Mouse (Mus musculus): ENCODE measurements around the gene Evx1. TPM values are rescaled to one million over a fixed set of nuclear protein-coding genes. Genes with fewer than 3 reads are reported as not detected.

Gene Evx1
- polyA plus RNA-seq, 1 experiment from 2014 or later, result 0.89 TPM

- H3K9ac ChIP-seq, result no peak overlapping the region
- H3K36me3 ChIP-seq, result no peaks in the 10 kb centered on the region
- peaks cover 49% of the 10 kb centered on the region for H3K27me3 ChIP-seq
- no peak overlapping the region for H3K4me2 ChIP-seq (replicated peaks)
- H3K27ac ChIP-seq, result no peak overlapping the region
- WGBS, result 46% methylated on average over 11 of the region's 11 CpGs
- no peaks in the 10 kb centered on the region for H3K9me3 ChIP-seq
- no peak for ATAC-seq (ENCODE audit: low FRiP score, low read depth)
- peaks cover 17% of the 10 kb centered on the region for H3K4me1 ChIP-seq
- H3K4me3 ChIP-seq, result no peak overlapping the region
Measured at GRCm38 (mm10) chr6:52366533-52366932, 53.2 kb downstream of the Evx1 start.

GRCm38 (mm10) chr6:52367067-52367466 is 53.8 kb downstream of the Evx1 start:
- Histone ChIP-seq H3K9me3 (no peaks in the 10 kb centered on the region), H3K9ac (no peak overlapping the region), H3K27ac (no peak overlapping the region), H3K27me3 (peaks cover 49% of the 10 kb centered on the region), H3K4me2 (replicated peaks) (no peak overlapping the region), H3K36me3 (no peaks in the 10 kb centered on the region), H3K4me3 (no peak overlapping the region), H3K4me1 (peaks cover 17% of the 10 kb centered on the region)
- 62% methylated on average over 4 of the region's 4 CpGs for WGBS
- ATAC-seq (ENCODE audit: low FRiP score, low read depth), result no peak

Other genes starting within 250 kb of the Evx1 start
- gene Hoxa1, start 155.2 kb upstream of the Evx1 start, polyA plus RNA-seq (2015; fragmentation: Nextera tagmentation; extraction: Ambion mirVana), result 1.1 and 1.5 TPM in 2 replicates
- gene Hoxa2, start 148.7 kb upstream of the Evx1 start, polyA plus RNA-seq (2015; fragmentation: Nextera tagmentation; extraction: Ambion mirVana), result 1.5 and 2.5 TPM in 2 replicates
- gene 5730596B20Rik, start 136.0 kb upstream of the Evx1 start, polyA plus RNA-seq (2015; fragmentation: Nextera tagmentation; extraction: Ambion mirVana), result 0.66 and 0.71 TPM in 2 replicates
- 0.52 and 0.96 TPM in 2 replicates for gene Hoxa4, start 121.7 kb upstream of the Evx1 start, polyA plus RNA-seq (2015; fragmentation: Nextera tagmentation; extraction: Ambion mirVana)
- 4.8 and 5.3 TPM in 2 replicates for gene Hoxa5, start 108.9 kb upstream of the Evx1 start, polyA plus RNA-seq (2015; fragmentation: Nextera tagmentation; extraction: Ambion mirVana)
- 0.97 and 1.2 TPM in 2 replicates for gene Hoxa6, start 104.8 kb upstream of the Evx1 start, polyA plus RNA-seq (2015; fragmentation: Nextera tagmentation; extraction: Ambion mirVana)
- gene Hoxa3, start 100.2 kb upstream of the Evx1 start, polyA plus RNA-seq (2015; fragmentation: Nextera tagmentation; extraction: Ambion mirVana), result 5.9 and 6.3 TPM in 2 replicates
- gene Gm28308, start 100.2 kb upstream of the Evx1 start, polyA plus RNA-seq (2015; fragmentation: Nextera tagmentation; extraction: Ambion mirVana), result 0.29 TPM in 1 of 2 replicates, not detected in the other
- 11.8 and 13.1 TPM in 2 replicates for gene Hoxa7, start 91.6 kb upstream of the Evx1 start, polyA plus RNA-seq (2015; fragmentation: Nextera tagmentation; extraction: Ambion mirVana)
- 58.3 and 63.5 TPM in 2 replicates for gene Hoxa9, start 82.4 kb upstream of the Evx1 start, polyA plus RNA-seq (2015; fragmentation: Nextera tagmentation; extraction: Ambion mirVana)
- 191 and 207 TPM in 2 replicates for gene Hoxa10, start 72.6 kb upstream of the Evx1 start, polyA plus RNA-seq (2015; fragmentation: Nextera tagmentation; extraction: Ambion mirVana)
- gene Hoxa11, start 67.7 kb upstream of the Evx1 start, polyA plus RNA-seq (2015; fragmentation: Nextera tagmentation; extraction: Ambion mirVana), result 44.5 and 55.0 TPM in 2 replicates
- 24.5 and 27.7 TPM in 2 replicates for gene Hoxa13, start 52.6 kb upstream of the Evx1 start, polyA plus RNA-seq (2015; fragmentation: Nextera tagmentation; extraction: Ambion mirVana)

All from limb, embryonic 13.5 days (tissue).